Comparison of ENCODE assay signal across 8 mouse cellular contexts in genomic region chr2:94246851-94247471, GRCm38 (mm10).
DNase-seq lines count a peak whose midpoint lies in the region; ATAC-seq and TF ChIP-seq lines count a peak whose summit lies in the region.

No protein-coding gene starts in this region.

- DNase-seq in heart, postnatal 4 days = no peak
- DNase-seq in brain, embryonic 18.5 days (ENCODE audit: low read depth, low spot score) = peak; percentile 83
- DNase-seq in left cerebral cortex, adult 2 months (ENCODE audit: extremely low spot score in 1 of 2, low spot score in 2 of 2) = peak; percentile 79
- DNase-seq in right cerebral cortex, adult 2 months (ENCODE audit: low spot score in 2 of 2) = peak; percentile 81 to 87
- DNase-seq in ovary, postnatal 14 days (ENCODE audit: low spot score) = no peak
- no peak for DNase-seq in spleen, adult 12 weeks (ENCODE audit: low spot score)

- intact Hi-C loops in left cerebral cortex, adult 2 months (cut with DNase I) = loop anchor here (2.0 to 5.0 kb wide), 4 partner anchors 90 to 210 kb away; no protein-coding TSS in a partner anchor

- H3K27ac ChIP-seq in heart, embryonic 16.5 days (ENCODE audit: low read length) = no peak overlapping the region
- H3K27ac ChIP-seq in forebrain, embryonic 15.5 days (replicated peaks) = peak overlapping the region; percentile 96
- H3K27ac ChIP-seq in left cerebral cortex, adult 2 months = peak overlapping the region; percentile 97

- H3K9me3 ChIP-seq in heart, embryonic 16.5 days (replicated peaks; ENCODE audit: control insufficient read depth, low read length) = no peaks in the 10 kb centered on the region
- H3K9me3 ChIP-seq in forebrain, embryonic 15.5 days = no peaks in the 10 kb centered on the region

- H3K27me3 ChIP-seq in heart, embryonic 16.5 days (ENCODE audit: control insufficient read depth, insufficient read depth, low read length) = peaks cover 52% of the 10 kb centered on the region
- peaks cover 34% of the 10 kb centered on the region for H3K27me3 ChIP-seq in forebrain, embryonic 15.5 days

- no peak for ATAC-seq in heart, embryonic 16.5 days (replicated peaks; ENCODE audit: extremely low read depth, insufficient read depth, low FRiP score)
- peak; percentile 87 for ATAC-seq in forebrain, embryonic 15.5 days (replicated peaks)

- H3K4me1 ChIP-seq in heart, embryonic 16.5 days (ENCODE audit: control insufficient read depth, insufficient read depth, low read length) = peaks cover 23% of the 10 kb centered on the region
- peaks cover 55% of the 10 kb centered on the region for H3K4me1 ChIP-seq in forebrain, embryonic 15.5 days

- H3K4me3 ChIP-seq in heart, embryonic 16.5 days (ENCODE audit: low read length) = peak overlapping the region; percentile 41
- peak overlapping the region; percentile 62 for H3K4me3 ChIP-seq in forebrain, embryonic 15.5 days
- peak overlapping the region; percentile 49 for H3K4me3 ChIP-seq in left cerebral cortex, adult 2 months

- H3K9ac ChIP-seq in heart, embryonic 16.5 days (ENCODE audit: low read length) = no peak overlapping the region
- H3K9ac ChIP-seq in forebrain, embryonic 15.5 days (replicated peaks) = peak overlapping the region; percentile 73

- WGBS in heart, embryonic 16.5 days = 2% methylated on average over 30 of the region's 30 CpGs
- WGBS in forebrain, embryonic 15.5 days = under 1% methylated on average over 30 of the region's 30 CpGs

- no peaks in the 10 kb centered on the region for H3K36me3 ChIP-seq in heart, embryonic 16.5 days (ENCODE audit: control insufficient read depth, insufficient read depth)
- no peaks in the 10 kb centered on the region for H3K36me3 ChIP-seq in forebrain, embryonic 15.5 days

- TF ChIP-seq CTCF in left cerebral cortex, adult 2 months (IDR thresholded peaks at IDR 0.05) = no peak

- H3K4me2 ChIP-seq in heart, embryonic 16.5 days (ENCODE audit: low read depth, low read length) = peak overlapping the region; percentile 71
- H3K4me2 ChIP-seq in forebrain, embryonic 15.5 days (replicated peaks) = peak overlapping the region; percentile 96

Comparison
In these comparisons a context has a peak if more than half of its experiments do, and no peak if none do; other contexts are left out.
1. DNase-seq: peak in brain, embryonic 18.5 days (single experiment), left cerebral cortex, adult 2 months (2 of 2) and right cerebral cortex, adult 2 months (2 of 2); none in heart, postnatal 4 days (single experiment), ovary, postnatal 14 days (single experiment) and spleen, adult 12 weeks (single experiment).
2. Peak in every context shown above with its lines, with median percentiles within 50 percentile points of each other: H3K4me3 ChIP-seq.